Mouse (Mus musculus) pancreas, adult 10 weeks (tissue): ENCODE measurements around the gene D830030K20Rik. TPM values are rescaled to one million over a fixed set of nuclear protein-coding genes. Genes with fewer than 3 reads are reported as not detected.

Source experiments
- polyA plus RNA-seq: library from polyadenylated mRNA; stranded (reverse); fragments of 350-450 nt; fragmentation: Illumina TruSeq; extraction: RNeasy Lipid Tissue Mini Kit (QIAGEN cat#74804); gene quantifications from one replicate; pipeline ENCODE4 v1.2.3, GENCODE M21; 2015; ENCODE audit warnings: low read depth, low replicate concordance; ENCODE audit not compliant: insufficient read depth

The D830030K20Rik gene
- not detected for polyA plus RNA-seq

DNA sequence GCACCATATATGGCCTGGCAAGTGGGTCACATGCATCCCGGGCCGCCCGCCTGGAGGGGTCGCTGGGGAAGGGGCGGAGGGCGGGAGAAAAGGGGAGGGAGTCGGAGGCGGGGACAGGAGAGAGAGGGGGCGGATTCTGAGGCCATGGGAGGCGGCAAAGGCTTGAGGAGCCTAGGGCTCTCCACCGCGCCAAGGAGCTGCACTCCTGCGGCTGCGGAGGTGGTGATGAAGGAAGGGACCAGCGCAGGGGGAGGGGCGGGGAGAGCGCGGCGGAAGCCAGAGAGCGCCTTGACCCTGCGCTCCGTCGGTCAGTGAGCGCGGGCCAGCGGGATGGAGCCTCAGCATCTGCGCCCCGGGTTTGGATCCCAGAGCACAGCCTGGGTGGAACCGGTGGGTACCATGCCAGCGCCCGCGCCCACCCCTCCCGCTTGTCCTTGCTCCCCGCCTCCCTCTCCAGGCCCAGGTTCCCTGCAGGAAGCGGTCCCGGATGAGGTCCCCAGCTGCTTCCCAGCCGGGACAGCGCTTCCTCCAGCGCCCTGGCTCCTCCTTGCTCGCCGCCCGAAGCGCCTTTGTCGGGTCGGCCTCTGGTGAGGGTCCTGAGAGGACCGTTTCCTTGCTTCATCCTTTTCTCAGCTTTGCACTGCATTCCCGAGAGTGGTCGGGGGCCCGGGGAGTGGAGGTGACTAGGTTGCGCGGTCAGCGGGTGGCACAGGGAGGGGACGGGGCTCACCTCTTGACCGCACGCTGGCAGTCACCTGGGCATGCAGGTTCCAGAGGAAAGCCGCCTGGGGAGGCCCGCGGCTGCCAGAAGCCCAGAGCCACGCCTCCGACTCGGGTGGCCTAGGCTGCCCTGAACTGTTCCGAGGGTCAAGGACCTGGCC, at the start of gene D830030K20Rik:
Gene D830030K20Rik (plus strand): TSS at position 217 of the 881 bp plus-strand sequence.

GRCm38 (mm10) chr14:3187955-3188354, 20.3 kb upstream of the D830030K20Rik start, which contains the start of gene Gm5795:
Gm5795 (plus strand) TSS chr14:3188255.

Other genes starting within 250 kb of the D830030K20Rik start
- gene Gm2888, start 178.5 kb upstream of the D830030K20Rik start, polyA plus RNA-seq, result not detected
- gene Gm2897, start 159.2 kb upstream of the D830030K20Rik start, polyA plus RNA-seq, result not detected
- gene Gm10340, start 74.5 kb upstream of the D830030K20Rik start, polyA plus RNA-seq, result not detected
- gene Gm5795, start 20.2 kb upstream of the D830030K20Rik start, polyA plus RNA-seq, result not detected
- gene Gm2956, start 124.1 kb downstream of the D830030K20Rik start, polyA plus RNA-seq, result not detected
- not detected for gene Gm10413, start 186.6 kb downstream of the D830030K20Rik start, polyA plus RNA-seq
- not detected for gene Gm10409, start 204.1 kb downstream of the D830030K20Rik start, polyA plus RNA-seq
- gene Gm3005, start 219.6 kb downstream of the D830030K20Rik start, polyA plus RNA-seq, result not detected
- gene Gm10408, start 240.9 kb downstream of the D830030K20Rik start, polyA plus RNA-seq, result not detected